Mouse (Mus musculus): Measurements from ENCODE around the gene Ckm.
A peak's percentile ranks its signal among the peaks of the same experiment; 100 is the strongest.

Gene Ckm

DNA sequence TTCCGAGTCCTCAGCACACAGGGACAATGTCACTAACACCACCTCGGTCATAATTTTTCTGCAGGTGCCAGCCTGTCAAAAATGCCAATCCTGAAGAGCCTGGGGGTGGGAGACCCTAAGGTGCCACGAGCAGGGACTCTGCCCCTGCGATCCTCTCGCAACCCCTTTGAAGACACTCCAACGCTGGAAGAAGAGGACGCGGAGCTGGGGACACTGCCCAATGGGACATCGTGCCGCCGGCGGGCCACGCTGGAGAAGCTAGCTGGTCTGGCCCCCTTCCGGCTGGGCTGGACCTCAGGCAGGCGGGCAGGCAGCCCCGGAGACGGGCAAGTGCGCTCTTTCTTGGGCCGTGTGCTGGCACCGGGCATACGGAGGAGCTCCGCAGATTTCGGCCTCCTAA is 64.8 kb downstream of the Ckm start:
- no peak for DNase-seq

DNA sequence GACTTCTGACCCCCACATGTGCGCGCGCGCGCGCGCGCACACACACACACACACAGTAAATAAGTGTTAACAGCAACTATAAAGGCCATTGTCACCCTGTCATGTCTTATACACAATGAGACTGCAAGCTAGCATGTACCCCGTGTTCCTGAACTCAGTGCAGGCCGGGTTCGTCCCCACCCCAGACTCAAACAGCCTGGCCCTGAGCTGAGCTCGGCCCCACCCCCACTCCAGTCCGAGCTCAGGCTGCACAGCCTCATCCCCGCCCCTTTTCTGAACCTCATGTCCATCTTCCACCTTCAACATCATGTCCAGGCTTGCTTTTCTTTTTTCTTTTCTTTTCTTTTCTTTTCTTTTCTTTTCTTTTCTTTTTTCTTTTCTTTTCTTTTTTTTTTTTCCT is 65.7 kb downstream of the Ckm start:
- DNase-seq, result no peak

DNA sequence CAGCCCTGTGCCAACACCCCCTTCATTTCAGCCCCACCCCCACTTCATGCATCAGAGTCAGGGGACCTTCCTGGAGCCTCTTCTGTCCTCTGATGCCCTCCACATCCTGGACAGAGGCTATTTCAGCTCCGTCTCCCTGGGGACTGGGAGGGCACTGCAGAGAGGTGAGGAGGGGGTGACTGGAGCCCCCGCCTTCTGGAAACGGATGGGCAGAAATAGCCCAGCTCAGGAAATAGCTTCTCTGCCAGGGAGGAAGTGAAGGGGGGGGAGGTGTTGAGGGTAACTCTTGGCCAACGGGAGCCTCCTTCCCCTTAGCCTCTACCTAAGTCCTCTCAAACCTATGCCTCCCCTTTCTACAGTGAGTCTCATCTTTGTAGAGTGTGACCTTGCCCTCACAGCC is 67.8 kb downstream of the Ckm start:
- DNase-seq, result peak; percentile 58 to 75

All from kidney, adult 8-10 months (tissue).